Mouse (Mus musculus) limb, embryonic 11.5 days (tissue): ENCODE results near the gene Gal3st1. TPM values are rescaled to one million over a fixed set of nuclear protein-coding genes. Genes with fewer than 3 reads are reported as not detected.
"Not testable (repeated sequence)": the region's sequence is repeated elsewhere in the genome, so short reads cannot be mapped to it uniquely, and the experiment has no call there.

Experiments
- ATAC-seq: fragments of 200-750 bp; cut with Nextera tagmentation; 2 replicates; pipeline ENCODE4 v1.8.0; 2017; ENCODE audit warnings: low read depth; ENCODE audit not compliant: insufficient number of reproducible peaks, low FRiP score, low TSS enrichment
- DNase-seq: peaks from one replicate; pipeline ENCODE4 v3.0.0-alpha.2; 2015; ENCODE audit warnings: low spot score
- H3K27ac ChIP-seq: fragments of 300-500 bp; sonication (generic); replicated peaks from 2 replicates; pipeline ENCODE4 v1.5.1; 2014; ENCODE audit warnings: low read depth, mild to moderate bottlenecking, low read length
- H3K27me3 ChIP-seq: fragments of 300-500 bp; sonication (generic); 2 replicates; pipeline ENCODE4 v1.6.1; 2014; ENCODE audit warnings: mild to moderate bottlenecking, low read length, mixed read lengths; ENCODE audit not compliant: control insufficient read depth, insufficient read depth
- H3K36me3 ChIP-seq: fragments of 300-500 bp; sonication (generic); 2 replicates; pipeline ENCODE4 v1.6.1; 2014; ENCODE audit warnings: mild to moderate bottlenecking, low read length, moderate library complexity, mixed read lengths; ENCODE audit not compliant: control insufficient read depth, insufficient read depth
- H3K4me1 ChIP-seq: fragments of 300-500 bp; sonication (generic); 2 replicates; pipeline ENCODE4 v1.6.1; 2014; ENCODE audit warnings: low read length, mixed read lengths; ENCODE audit not compliant: control insufficient read depth, insufficient read depth
- H3K4me2 ChIP-seq: fragments of 300-500 bp; sonication (generic); 2 replicates; pipeline ENCODE4 v1.6.1; 2014; ENCODE audit warnings: low read depth, mild to moderate bottlenecking, moderate library complexity; ENCODE audit not compliant: severe bottlenecking
- H3K4me3 ChIP-seq: fragments of 300-500 bp; sonication (generic); 2 replicates; pipeline ENCODE4 v1.5.1; 2014; ENCODE audit warnings: low read depth, low read length
- H3K9ac ChIP-seq: fragments of 300-500 bp; sonication (generic); 2 replicates; pipeline ENCODE4 v1.6.1; 2014; ENCODE audit warnings: mild to moderate bottlenecking, low read length
- H3K9me3 ChIP-seq: fragments of 300-500 bp; sonication (generic); 2 replicates; pipeline ENCODE4 v1.6.1; 2016; ENCODE audit warnings: low read length; ENCODE audit not compliant: control insufficient read depth
- WGBS: fragments of 180-500 bp; shearing (Covaris S2); extraction: QIAGEN DNeasy Blood & Tissue Kit; methylation state at CpG from one replicate; pipeline ENCODE4 v1.1.7; 2014; 5-methylcytosine and 5-hydroxymethylcytosine counted together
- polyA plus RNA-seq: library from polyadenylated mRNA; unstranded; fragments of >200 nt; fragmentation: Nextera tagmentation; extraction: Ambion mirVana; gene quantifications from 2 replicates; pipeline ENCODE4 v1.2.1, GENCODE M21; 2014

Gal3st1 gene
- polyA plus RNA-seq, 1 experiment from 2014 or later: 2.6 TPM

GRCm38 (mm10) chr11:4006462-4006861, 23.0 kb downstream of the Gal3st1 start:
- DNase-seq (no peak), ATAC-seq (no peak)
- WGBS: 80% methylated on average over 3 of the region's 3 CpGs
- no peak overlapping the region for H3K9ac ChIP-seq
- no peaks in the 10 kb centered on the region for H3K36me3 ChIP-seq
- no peaks in the 10 kb centered on the region for H3K27me3 ChIP-seq
- no peak overlapping the region for H3K27ac ChIP-seq
- H3K4me2 ChIP-seq: no peak overlapping the region
- no peaks in the 10 kb centered on the region for H3K4me1 ChIP-seq
- no peak overlapping the region for H3K4me3 ChIP-seq
- H3K9me3 ChIP-seq: no peaks in the 10 kb centered on the region

- Histone ChIP-seq H3K9ac (no peak overlapping the region), H3K27ac (no peak overlapping the region), H3K4me1 (no peaks in the 10 kb centered on the region), H3K4me3 (no peak overlapping the region), H3K36me3 (no peaks in the 10 kb centered on the region), H3K27me3 (no peaks in the 10 kb centered on the region), H3K9me3 (no peaks in the 10 kb centered on the region), H3K4me2 (no peak overlapping the region)
- 85% methylated on average over 1 of the region's 1 CpGs for WGBS
- ATAC-seq (no peak), DNase-seq (no peak)
Observed at GRCm38 (mm10) chr11:4012616-4013015, 29.2 kb downstream of the Gal3st1 start.

GRCm38 (mm10) chr11:4015796-4016195, 32.4 kb downstream of the Gal3st1 start:
- not testable (repeated sequence) for H3K9me3 ChIP-seq, H3K27me3 ChIP-seq, H3K4me2 ChIP-seq, H3K4me3 ChIP-seq, ATAC-seq, DNase-seq, H3K27ac ChIP-seq, H3K9ac ChIP-seq, H3K36me3 ChIP-seq, H3K4me1 ChIP-seq
- 92% methylated on average over 14 of the region's 14 CpGs for WGBS

GRCm38 (mm10) chr11:4022111-4022510, 38.7 kb downstream of the Gal3st1 start:
- H3K27ac ChIP-seq, H3K27me3 ChIP-seq, H3K36me3 ChIP-seq, DNase-seq, H3K4me3 ChIP-seq, H3K4me2 ChIP-seq, H3K9ac ChIP-seq, H3K9me3 ChIP-seq, ATAC-seq, H3K4me1 ChIP-seq: not testable (repeated sequence)
- 94% methylated on average over 13 of the region's 13 CpGs for WGBS

GRCm38 (mm10) chr11:4023321-4023720, 39.9 kb downstream of the Gal3st1 start:
- no peaks in the 10 kb centered on the region for H3K27me3 ChIP-seq
- no peak overlapping the region for H3K4me3 ChIP-seq
- H3K4me1 ChIP-seq: no peaks in the 10 kb centered on the region
- H3K9me3 ChIP-seq: no peaks in the 10 kb centered on the region
- H3K9ac ChIP-seq: no peak overlapping the region
- no peaks in the 10 kb centered on the region for H3K36me3 ChIP-seq
- no peak overlapping the region for H3K4me2 ChIP-seq
- 82% methylated on average over 2 of the region's 2 CpGs for WGBS
- no peak for DNase-seq
- H3K27ac ChIP-seq: no peak overlapping the region
- ATAC-seq: no peak

GRCm38 (mm10) chr11:4027066-4027465, 43.6 kb downstream of the Gal3st1 start:
- Histone ChIP-seq H3K27ac (no peak overlapping the region), H3K27me3 (peaks cover 3% of the 10 kb centered on the region; the same call in 1 of the 2 replicates), H3K4me2 (no peak overlapping the region), H3K36me3 (no peaks in the 10 kb centered on the region), H3K9ac (no peak overlapping the region), H3K4me3 (no peak overlapping the region), H3K4me1 (no peaks in the 10 kb centered on the region), H3K9me3 (no peaks in the 10 kb centered on the region)
- DNase-seq (no peak), ATAC-seq (no peak)
- 73% methylated on average over 8 of the region's 8 CpGs for WGBS

- Histone ChIP-seq H3K4me2 (no peak overlapping the region), H3K4me3 (no peak overlapping the region), H3K27me3 (peaks cover 4% of the 10 kb centered on the region; the same call in 1 of the 2 replicates), H3K9me3 (no peaks in the 10 kb centered on the region), H3K27ac (no peak overlapping the region), H3K9ac (no peak overlapping the region), H3K36me3 (no peaks in the 10 kb centered on the region), H3K4me1 (no peaks in the 10 kb centered on the region)
- ATAC-seq (no peak), DNase-seq (no peak)
- WGBS: 78% methylated on average over 9 of the region's 9 CpGs
Observed at GRCm38 (mm10) chr11:4027561-4028334, 44.3 kb downstream of the Gal3st1 start.

GRCm38 (mm10) chr11:4029343-4029742, 45.9 kb downstream of the Gal3st1 start:
- H3K27ac ChIP-seq: no peak overlapping the region

More at GRCm38 (mm10) chr11:4029343-4029742, 45.9 kb downstream of the Gal3st1 start:
- no peak overlapping the region for H3K4me2 ChIP-seq
- no peak overlapping the region for H3K4me3 ChIP-seq
- 68% methylated on average over 4 of the region's 4 CpGs for WGBS
- H3K27me3 ChIP-seq: peaks cover 4% of the 10 kb centered on the region; the same call in 1 of the 2 replicates
- H3K9ac ChIP-seq: no peak overlapping the region
- DNase-seq (no peak), ATAC-seq (no peak)
- H3K9me3 ChIP-seq: no peaks in the 10 kb centered on the region
- H3K36me3 ChIP-seq: no peaks in the 10 kb centered on the region
- H3K4me1 ChIP-seq: no peaks in the 10 kb centered on the region
